Mouse (Mus musculus): Measurements from ENCODE around the gene Plk5. TPM values are rescaled to one million over a fixed set of nuclear protein-coding genes. Genes with fewer than 3 reads are reported as not detected.

Plk5 gene
- total RNA-seq, 2 experiments from 2014 or later = 3.1 to 5.1 TPM

DNA sequence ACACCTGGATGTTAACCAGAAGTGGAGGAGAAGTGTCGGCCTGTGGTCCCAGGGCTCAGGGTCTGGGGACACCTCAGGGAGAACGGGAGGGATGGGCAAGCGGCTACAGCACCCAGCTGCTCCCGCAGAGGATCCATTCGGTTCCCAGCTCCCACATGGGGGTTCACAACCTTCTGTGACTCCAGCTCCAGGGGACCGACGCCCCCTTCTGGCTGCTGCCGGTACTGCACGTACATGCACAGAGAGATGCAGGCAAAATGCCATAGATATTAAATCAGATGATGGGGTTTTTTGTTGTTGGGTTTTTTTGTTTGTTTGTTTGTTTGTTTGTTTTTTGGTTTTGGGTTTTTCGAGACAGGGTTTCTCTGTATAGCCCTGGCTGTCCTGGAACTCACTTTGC is 21.5 kb downstream of the Plk5 start:
- intact Hi-C loops (cut with DNase I) = loop anchor here (10.0 kb wide), 1 partner anchor 127 kb away; no protein-coding TSS in a partner anchor
- no peak for DNase-seq (ENCODE audit: extremely low spot score in 1 of 2, low spot score in 2 of 2)

DNA sequence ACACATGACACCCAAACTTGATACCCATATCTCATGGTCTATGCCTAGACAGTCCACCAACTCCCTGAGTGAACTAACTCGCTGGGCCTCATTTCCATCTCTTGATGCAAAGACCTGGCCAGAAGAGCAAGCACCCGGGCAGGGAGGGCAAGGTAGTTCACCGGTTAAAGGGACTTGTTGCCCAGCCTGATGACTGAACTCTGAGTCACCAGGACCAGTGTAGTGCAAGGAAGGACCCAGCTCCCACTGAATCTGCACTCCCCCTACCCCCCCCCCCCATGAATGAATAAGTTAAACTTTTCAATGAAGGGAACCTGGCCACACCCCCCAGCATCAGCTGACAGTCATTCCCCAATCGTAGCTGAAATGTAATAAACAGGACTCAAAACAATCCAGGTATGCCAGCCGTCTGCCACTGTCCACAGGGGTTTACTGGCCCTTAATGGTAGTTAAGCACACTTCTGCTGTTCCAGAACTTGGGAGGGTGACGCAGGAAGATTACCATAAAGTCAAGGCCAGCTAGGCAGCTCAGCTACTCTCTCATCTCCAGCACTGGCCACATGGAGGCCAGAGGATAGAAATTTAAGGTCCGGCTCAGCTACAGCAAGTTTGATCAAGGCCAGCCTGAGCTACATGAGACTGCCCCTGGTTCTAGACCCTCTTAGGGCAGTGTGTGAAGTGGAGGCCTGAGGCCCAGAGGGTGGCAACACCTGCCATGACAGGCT is 26.5 kb downstream of the Plk5 start:
- no peak for DNase-seq (ENCODE audit: extremely low spot score in 1 of 2, low spot score in 2 of 2)
- intact Hi-C loops (cut with DNase I) = no loop called here

DNA sequence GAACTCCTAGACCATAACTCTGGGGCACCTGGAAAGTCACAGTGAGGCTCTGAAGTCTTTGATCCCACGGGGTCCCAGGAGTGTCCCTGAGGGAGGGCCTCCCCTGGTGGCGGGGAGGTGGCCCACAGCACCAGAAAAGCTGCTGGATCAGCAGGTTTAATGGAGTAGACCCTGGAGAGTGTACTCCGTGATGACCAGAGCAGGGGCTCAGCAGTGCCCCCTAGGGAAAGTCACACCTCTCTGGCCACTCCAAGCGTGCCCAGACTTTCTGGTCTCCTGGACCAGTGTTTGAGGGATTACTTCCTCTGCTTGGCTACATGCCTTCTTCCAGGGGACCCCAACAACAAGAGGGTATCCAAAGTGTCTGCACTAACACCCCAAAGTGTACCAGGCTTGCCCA is 27.2 kb downstream of the Plk5 start:
- intact Hi-C loops (cut with DNase I) = no loop called here
- no peak for DNase-seq (ENCODE audit: extremely low spot score in 1 of 2, low spot score in 2 of 2)

DNA sequence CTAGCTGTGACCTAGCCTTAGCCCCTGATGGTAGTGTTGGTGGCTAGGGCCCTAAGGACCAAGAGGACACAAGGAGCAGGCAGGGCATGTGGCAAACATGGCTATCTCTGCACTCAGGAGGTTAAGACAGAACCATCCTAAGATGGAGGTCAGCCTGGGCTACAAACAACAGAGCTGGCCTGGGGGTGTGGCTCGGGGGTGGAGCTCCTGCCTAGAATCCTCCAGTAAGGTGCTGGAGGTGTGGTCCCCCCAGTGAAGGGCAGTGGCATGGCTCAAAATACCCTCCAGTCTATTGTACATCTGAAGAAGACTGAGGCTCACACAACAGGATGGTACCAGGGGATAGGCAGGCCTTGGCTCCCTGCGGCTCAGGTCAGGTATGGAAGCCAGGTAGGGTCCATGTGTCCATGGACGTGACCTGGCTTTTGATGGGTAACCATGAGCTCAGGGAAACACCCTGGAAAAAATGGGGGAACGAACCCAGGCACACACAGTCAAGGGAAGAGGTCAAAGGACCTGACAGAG is 27.9 kb downstream of the Plk5 start:
- intact Hi-C loops (cut with DNase I) = no loop called here
- no peak for DNase-seq (ENCODE audit: extremely low spot score in 1 of 2, low spot score in 2 of 2)

DNA sequence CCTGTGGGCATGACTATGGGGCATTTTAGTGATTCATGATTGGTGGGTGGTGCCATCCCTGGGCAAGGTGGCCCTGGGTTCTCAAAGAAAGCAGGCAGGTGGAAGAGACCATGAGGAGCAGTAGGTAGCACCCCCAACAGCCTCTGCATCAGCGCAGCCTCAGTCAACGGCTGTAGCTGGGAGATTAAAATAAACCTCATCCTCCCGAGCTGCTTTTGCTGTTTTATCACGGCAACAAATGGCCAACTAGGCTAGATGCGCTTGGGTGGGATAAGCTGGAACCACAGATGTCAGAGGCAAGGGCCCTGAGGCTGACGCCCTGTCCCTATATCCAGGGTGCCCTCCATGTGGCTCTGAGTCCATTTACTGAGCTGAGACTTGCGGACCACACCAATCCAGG is 28.4 kb downstream of the Plk5 start:
- no peak for DNase-seq (ENCODE audit: extremely low spot score in 1 of 2, low spot score in 2 of 2)
- intact Hi-C loops (cut with DNase I) = no loop called here

DNA sequence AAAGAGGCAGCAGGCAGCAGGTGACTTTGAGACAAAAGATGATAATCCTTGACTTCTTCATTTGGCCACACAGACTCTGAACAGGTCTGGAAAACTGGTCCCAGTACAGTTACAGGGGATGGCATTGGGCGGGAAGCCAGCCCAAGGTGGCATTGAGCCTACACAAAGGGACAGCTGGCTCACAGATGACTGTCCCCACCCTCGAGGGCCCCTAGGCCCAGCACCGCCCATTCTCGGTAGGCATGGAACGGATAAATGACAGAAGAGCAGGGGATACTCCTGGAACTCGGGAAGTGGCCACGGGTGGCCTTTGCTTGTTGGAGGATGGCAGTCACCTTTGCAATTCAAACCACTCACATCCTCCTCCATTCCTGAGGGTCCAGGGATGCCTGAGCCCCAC is 29.1 kb downstream of the Plk5 start:
- DNase-seq (ENCODE audit: extremely low spot score in 1 of 2, low spot score in 2 of 2) = no peak
- intact Hi-C loops (cut with DNase I) = no loop called here

DNA sequence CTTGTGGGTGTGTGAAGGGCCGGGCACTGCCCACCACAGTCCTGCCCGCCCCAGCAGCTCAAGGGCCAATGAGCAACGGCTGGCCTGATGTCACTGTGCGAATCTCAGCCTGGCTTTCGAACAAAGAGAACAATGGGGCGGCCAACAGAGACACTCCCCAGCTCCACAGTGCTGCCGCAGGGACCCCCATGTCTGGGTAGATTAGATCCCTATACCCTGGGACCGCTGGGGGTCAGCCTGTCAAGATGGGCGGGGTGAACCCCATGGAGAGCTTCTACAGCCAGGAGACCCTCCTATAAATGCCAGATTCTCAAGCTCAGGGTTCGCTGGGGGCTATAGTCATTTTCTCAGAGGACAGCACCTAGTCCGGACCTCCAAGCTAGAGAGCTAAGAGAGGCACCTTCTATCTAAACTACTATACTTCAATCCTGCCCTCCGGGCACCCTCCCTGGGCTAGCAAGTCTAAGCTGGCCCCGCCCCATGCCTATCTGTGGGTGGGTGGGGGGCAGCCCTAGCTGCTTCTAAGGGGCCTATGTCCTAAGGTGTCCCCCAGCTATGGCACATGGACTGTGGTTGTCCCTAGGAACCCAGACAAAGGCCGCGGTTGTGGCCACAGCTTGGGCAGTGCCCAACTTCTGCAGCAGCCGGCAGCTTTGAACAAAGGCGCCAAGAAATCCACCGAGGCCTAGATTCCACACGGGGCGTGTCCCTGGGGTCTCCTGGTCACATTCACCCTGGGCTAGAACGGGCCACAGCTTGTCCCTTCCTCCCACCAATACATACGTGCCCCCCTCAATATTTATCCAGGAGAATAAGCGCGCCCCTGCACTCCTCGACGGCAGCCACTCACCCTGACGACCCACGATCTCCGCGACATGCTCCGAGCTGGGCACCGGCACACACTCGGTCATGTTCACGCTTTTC is 29.8 kb downstream of the Plk5 start:
- intact Hi-C loops (cut with DNase I) = no loop called here
- peak in 1 of 2 experiments; percentile 74 for DNase-seq (ENCODE audit: extremely low spot score in 1 of 2, low spot score in 2 of 2)

DNA sequence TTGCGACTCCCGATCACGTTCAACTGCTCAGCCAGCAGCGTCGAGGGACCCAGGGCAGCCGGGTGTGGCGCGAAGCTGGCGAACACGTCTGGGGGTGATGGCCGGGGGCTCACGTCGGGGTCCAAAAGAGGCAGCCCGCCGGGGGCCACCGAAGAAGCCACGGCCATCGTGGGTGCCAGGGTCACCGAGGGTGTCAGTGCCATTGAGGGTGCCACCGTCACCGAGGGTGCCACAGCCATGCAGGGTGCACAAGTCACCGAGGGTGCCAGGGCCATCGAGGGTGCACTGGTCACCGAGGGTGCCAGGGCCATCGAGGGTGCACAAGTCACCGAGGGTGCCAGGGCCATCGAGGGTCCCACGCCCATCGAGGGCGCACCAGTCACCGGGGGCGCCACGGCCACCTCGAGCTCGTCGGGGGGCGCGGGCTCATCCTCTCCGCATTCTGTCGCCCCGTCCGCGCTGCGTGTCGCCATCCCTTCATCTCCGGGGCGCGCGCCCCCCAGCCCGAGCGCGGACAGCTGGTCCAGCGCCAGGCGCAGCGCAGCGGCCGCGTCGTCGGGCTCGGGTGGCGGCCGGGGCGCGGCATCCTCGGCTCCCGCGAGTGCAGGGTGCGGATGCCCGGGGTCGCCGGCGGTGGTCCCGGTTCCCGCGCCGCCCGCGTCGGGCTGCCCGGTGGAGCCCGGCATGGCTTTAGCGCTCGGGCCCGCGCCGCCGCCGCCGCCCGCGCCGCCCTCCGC is 30.6 kb downstream of the Plk5 start:
- intact Hi-C loops (cut with DNase I) = no loop called here
- peak in 1 of 2 experiments; percentile 68 for DNase-seq (ENCODE audit: extremely low spot score in 1 of 2, low spot score in 2 of 2)

DNA sequence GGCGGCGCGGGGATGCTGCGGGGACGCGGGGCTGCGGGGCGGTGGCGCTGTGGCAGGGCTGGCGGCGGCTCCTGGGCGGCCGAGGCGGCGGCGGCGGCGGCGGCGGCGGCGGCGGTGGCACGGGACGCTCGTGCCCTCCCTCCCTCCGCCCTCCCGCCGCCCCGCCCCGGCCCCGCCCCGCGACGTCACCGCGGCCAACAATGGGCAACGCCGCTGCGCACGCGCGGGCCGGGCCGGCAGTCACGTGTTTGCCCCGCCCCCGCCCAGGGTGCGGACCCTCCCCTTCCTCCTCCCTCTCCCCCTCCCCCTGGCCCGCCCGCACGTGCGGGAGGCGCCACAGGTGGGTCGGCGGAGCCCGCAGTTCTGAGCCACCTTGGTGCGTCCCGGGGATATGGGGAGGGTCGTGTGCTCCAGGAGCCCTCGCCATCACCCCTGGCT is 31.3 kb downstream of the Plk5 start, which contains the start of gene Mex3d:
Gene Mex3d, minus strand, starts transcription at position 138 of the 438 bp plus-strand sequence.
- intact Hi-C loops (cut with DNase I) = no loop called here
- peak; percentile 83 to 94 for DNase-seq (ENCODE audit: extremely low spot score in 1 of 2, low spot score in 2 of 2)

DNA sequence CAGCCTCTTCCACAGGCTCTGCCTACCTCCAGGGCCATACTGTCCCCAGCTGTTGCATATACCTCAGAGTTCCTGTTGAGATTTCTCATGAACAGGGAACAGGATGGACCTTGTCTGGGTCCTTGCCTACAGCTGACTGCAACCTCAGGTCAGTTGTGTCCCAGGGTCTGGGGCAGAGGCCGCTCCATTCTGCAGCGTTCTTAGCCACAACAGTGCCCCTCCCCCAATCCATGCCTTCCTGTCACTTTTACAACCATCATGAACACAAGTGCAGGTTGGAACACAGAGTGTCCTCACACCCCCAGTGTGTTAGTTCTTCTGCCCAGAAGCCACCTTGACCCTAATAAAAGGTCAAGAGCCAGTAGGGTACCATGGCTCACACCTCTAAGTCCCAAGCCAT is 32.5 kb downstream of the Plk5 start:
- intact Hi-C loops (cut with DNase I) = no loop called here
- no peak for DNase-seq (ENCODE audit: extremely low spot score in 1 of 2, low spot score in 2 of 2)

DNA sequence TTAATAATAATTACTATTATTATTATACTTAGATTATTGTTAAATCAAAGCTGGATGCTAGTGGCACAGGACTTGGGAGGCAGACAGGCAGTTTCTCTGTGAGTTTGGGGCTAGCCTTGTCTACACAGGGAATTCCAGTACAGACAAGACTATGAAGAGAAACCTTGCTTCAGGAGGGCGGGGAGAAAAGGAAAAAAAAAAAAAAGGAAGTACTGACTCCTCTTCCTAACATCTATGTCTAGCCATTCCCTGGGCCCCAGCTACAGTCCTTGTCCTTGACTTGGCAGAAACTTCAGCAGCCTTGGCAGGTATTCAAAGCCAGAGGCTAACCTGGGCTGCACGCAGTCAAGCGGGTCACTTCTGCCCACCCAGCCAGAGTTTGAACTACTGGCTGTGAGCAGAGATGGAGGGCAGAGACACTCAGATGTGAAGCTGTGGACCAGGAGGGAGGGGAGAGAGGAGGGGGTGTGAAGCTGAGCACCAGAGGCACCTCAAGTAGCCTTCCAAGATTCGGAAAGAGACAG is 33.0 kb downstream of the Plk5 start:
- no peak for DNase-seq (ENCODE audit: extremely low spot score in 1 of 2, low spot score in 2 of 2)
- intact Hi-C loops (cut with DNase I) = no loop called here

DNA sequence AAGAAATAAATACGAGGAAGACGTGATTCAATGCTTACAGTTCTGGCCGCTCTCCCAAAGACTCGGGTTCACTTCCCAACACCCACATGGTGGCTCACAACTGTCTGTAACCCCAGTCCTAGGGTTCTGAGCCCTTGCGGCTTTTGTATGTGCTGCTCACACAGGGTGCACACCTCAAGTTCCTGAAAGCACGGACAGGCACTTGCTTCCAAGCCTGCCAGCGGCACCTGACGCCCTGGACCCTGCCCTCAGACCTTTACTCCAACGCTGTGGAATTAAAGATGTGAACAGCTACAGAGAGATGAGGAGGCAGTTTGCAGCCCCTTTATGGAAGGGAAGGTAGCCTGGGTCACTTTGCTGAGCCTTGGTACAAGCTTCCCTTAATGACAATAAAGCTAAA is 34.4 kb downstream of the Plk5 start:
- intact Hi-C loops (cut with DNase I) = no loop called here
- DNase-seq (ENCODE audit: extremely low spot score in 1 of 2, low spot score in 2 of 2) = no peak

DNA sequence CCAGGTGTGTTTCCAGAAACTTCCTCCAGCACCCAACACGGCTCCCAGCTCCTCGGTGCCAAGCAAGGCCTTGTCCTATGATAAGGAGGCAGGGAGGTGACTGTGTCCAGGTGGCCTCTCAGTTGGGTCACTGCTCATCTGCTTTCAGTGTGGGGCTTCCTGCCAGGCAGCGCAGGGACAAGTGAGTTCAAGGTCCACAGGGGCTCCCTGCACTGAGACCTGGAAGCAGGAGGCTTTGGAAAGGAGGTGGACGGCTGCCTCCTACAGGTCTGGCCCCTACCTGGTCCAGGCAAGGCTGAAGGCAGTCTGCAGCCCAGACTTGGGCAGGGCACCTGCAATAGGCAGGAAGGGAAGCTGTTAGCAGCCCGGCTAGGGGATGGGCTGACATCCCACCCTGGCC is 36.4 kb downstream of the Plk5 start:
- intact Hi-C loops (cut with DNase I) = no loop called here
- DNase-seq (ENCODE audit: extremely low spot score in 1 of 2, low spot score in 2 of 2) = no peak

DNA sequence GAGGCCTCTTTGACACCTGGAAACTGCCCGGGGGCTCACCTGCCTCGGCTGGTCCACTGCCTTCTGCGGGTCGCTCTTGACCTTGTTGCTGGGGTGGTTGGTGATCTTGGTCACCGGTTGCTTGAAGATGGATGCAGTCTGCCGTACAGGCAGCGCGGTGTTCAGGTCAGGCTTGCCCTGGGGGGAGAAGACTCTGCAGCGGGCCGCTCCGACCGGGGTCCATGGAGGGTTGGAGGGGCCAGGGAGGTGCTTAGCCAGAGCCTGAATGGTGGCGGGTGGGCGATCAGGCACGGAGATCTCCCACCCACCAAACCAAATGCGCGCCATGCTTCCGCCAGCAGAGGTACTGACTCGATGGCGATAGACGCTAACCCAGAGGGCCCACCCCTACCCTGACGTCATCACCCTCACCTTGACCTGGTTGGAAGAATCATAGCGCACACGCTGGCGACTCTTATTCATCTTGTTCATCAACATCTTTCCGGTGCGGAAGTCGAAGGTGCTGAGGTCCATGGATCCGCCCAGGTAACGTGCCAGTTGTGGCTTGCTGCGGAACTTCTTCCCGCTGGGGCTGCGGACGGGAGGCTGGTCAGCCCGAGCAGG is 38.9 kb downstream of the Plk5 start:
- no peak for DNase-seq (ENCODE audit: extremely low spot score in 1 of 2, low spot score in 2 of 2)
- intact Hi-C loops (cut with DNase I) = no loop called here

DNA sequence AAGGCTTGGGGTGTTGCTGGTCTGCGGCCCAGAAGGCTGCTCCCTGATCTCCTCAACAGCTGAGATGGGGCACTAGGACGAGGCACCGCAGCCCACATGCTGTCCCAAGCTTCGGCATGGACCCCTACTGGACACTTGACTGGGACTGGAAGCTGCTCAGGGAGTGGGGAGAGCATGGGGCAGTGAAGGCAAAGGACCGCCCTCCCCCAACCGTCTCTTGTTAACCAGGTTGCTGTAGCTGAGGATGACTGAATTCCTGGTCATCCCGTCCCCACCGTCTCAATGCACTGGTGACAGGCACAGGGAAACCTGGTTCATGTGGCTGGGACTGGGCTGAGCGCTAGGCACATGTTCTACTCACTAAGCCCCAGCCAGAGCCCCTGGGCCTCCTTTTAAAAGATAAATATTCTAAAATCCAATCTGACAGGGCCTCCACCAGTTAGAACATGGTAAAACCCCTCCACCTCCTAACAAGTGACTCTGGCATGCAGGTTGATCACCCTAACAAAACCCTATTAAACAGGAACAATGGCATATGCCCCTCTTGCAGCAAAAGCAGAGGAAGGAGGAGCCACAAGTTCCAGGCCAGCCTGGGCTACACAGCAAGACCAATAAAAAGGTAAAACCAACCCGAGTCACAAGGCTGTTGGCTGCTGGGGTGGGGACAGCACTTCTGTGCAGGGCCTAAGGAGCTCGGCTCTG is 40.7 kb downstream of the Plk5 start:
- no peak for DNase-seq (ENCODE audit: extremely low spot score in 1 of 2, low spot score in 2 of 2)
- intact Hi-C loops (cut with DNase I) = no loop called here

DNA sequence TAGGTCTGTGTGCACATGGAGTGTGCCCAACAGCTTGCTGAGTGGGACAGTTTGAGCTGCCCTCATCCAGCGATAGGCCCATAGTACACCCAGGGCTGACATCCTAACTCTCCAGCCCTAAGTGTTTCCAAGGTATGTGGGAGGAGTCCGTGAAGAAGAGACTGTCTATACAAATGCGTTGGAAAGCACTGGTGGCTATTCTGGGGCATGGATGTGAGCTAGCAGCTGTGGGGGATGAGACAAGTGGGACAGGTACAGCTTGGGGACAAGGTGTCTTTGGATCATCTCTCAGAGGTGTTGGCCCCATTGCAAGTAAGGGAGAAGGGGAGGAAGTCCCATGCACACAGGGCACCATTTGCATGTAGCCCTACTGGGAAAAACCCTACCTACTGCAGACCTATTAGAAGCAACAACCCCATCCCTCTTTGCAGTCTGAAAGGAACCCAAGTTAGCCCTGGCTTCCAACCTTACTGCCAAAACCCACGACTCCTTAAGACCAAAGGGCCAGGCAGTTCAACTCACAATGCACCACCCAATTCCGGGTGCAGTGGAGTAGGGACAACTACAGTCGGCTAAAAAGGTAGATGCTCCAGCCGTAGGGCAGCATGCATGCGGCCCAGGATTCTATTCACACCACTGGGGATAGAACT is 41.4 kb downstream of the Plk5 start:
- intact Hi-C loops (cut with DNase I) = no loop called here
- DNase-seq (ENCODE audit: extremely low spot score in 1 of 2, low spot score in 2 of 2) = no peak

DNA sequence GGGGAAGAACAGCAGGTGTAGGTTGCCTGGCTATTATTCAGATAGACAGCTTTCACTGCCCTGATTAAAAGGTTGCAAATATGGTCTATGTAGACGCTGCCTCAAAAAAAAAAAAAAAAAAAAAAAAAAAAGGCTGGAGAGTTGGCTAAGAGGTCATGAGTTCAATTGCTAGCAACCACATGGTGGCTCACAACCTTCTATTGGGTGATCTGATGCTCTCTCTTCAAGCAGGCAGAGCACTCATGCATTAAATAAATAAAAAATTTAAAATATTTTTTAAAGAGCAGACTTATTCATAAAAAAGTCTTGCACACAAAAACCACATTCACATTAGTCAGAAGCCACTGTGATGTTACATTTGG is 41.9 kb downstream of the Plk5 start:
- intact Hi-C loops (cut with DNase I) = no loop called here
- DNase-seq (ENCODE audit: extremely low spot score in 1 of 2, low spot score in 2 of 2) = no peak
